Mouse (Mus musculus) WW6 (cell line): ENCODE data around the gene Hbq1a.

ENCODE experiments used
- DNase-seq: peaks from one replicate; pipeline ENCODE4 v3.0.0-alpha.2; 2013; ENCODE audit warnings: low read depth, low spot score

Hbq1a gene

DNA sequence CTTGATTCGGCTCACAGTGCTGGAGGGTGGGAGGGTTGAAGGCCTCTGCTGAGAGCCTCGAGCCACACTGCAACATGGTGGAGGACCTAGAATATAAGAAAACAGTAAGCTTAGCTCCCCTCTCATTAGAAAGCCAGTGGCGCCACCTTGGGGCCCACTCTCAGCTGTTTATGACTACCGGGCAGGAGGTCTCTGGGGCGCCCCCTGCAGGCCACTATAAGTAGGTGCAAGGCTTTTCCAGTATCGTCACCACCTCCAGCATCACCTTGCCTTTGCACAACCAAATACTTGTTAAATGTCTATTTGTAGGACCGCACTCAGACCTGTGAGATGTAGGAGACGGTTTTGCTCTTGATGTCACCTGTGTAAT is 21.3 kb downstream of the Hbq1a start:
- DNase-seq, result peak; percentile 68

DNA sequence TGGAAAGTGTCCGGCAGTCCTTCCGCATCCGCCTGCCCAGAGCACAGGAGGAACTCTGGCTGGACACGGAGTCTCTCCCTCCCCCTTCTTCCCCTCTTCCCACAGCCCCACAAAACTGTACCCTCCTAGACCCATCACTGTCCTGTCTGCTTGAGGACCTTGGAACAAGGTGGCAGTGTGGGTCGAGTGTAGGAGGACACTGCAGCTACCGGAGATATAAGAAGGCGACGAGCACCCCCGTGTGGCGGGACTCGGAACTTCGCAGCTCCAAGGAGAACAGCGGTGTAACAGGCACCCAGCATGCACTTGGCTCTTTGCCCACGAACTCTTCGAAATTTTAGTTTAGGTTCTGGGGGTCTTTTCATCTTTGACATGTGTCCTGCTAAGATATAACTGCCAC is 24.7 kb downstream of the Hbq1a start:
- DNase-seq, result peak; percentile 79

GRCm38 (mm10) chr11:32331075-32331474 is 31.2 kb downstream of the Hbq1a start:
- no peak for DNase-seq

- no peak for DNase-seq
Observed at GRCm38 (mm10) chr11:32331861-32332260, 32.0 kb downstream of the Hbq1a start.

DNA sequence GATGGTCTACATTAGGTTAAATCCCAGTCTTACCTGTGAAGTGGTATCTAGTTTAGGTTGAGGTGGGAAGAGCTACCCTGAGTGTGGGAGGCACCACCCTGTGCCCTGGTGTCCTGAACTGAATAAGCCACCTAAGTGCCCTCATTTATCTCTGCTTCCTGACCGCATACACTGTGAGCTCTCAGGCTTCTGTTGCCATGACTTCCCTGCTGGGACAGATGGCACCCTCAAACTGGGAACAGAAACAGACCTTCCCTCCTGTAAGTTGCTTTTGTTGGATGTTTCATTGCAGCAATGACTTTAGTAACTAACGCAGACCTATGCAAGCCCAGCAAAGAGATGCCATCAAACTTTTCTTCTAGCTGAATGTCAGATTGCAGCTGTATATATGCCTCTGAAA is 33.4 kb downstream of the Hbq1a start:
- no peak for DNase-seq

DNA sequence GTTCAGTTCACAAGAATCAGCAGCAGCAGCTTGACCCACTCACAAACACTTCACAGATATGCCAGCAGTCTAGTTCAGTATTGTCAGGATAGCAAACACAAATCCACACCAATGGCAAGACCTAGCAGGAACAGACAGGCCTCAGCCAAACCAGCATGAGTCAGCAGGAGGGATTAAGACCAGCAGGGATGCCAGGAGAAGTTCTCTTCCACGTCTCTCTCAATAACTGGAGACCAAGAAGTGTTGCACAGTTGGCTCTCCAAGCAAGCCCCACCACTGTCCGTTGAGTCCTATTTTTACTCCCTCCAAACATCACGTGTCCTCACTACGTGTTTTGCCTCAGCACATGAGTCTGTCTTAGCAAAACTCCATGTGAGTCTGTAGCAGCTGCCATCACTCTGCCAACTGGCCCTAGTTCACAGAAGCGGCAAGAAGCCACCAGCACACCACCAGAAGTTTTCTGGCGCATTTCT is 36.6 kb downstream of the Hbq1a start:
- DNase-seq, result no peak

DNA sequence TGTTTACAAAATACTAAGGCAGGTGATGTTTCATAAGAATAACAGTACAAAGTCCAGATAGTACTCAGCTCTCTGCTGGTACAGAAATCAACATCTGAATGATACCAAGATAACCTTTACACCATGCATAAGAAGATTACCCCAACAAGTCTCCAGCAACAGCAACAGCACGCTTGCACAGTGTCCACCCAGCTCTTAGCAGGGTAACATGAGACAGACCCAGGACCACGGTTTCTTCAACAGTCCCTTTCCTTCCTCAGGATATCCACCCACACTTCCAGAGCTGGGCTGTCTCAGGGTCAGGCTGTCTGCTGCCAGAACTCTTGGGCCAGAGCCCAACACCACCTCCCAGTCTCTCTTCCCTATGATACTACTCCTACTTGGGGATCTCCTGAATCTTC is 39.3 kb downstream of the Hbq1a start:
- no peak for DNase-seq

- DNase-seq, result peak; percentile 65
Observed at GRCm38 (mm10) chr11:32340476-32341473, 40.9 kb downstream of the Hbq1a start.

DNA sequence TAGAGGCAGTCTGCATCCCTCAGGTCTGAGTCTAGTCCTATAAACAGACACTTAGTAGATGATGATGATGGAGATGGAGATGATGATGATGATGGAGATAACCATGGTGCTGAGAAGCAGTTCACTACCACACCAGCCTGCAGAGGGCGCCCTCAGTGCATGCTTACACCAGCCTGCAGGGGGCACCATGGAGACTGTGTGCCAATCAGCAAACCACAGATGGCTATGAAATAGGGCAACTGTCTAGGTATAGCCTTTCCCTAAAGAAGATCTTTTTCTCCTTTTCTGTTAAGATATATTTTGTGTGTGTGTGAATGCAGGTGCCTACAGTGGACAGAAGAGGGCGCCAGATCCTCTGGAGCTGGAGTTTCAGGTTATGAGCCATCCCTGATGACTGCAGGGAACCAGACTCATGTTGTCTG is 42.9 kb downstream of the Hbq1a start:
- DNase-seq, result no peak

DNA sequence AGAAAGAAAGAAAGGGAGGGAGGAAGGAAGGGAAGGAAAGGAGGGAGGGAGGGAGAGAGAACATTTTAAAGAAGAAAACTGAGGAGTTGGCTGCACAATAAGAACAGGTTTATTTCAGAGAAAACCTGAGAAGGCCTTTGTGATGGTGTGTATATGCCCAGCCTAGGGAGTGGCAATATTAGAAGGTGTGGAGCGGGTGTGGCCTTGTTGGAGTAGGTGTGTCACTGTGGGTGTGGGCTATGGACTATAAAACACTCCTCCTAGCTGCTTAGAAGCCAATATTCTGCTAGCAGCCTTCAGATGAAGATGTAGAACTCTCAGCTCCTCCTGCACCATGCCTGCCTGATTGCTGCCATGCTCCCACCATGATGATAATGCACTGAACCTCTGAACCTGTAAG is 43.5 kb downstream of the Hbq1a start:
- no peak for DNase-seq

GRCm38 (mm10) chr11:32345504-32346297 is 45.8 kb downstream of the Hbq1a start:
- DNase-seq, result no peak

DNA sequence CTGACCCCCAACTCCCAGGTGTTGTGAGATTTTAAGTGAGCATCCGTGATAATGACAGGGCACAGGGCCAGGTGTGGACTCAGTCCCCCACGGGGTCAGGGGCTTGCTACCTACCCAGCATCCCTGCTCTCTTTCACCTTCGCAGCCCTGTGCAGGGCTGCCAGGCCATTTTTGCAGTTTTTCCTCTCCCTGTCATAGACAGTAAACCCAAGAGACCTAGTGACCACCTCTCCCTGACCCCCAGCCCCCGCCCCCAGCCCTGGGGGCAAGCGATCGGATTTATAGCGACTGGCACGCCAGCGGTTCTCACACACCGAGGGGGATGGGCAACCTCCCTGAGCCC is 47.4 kb downstream of the Hbq1a start:
- no peak for DNase-seq

- DNase-seq, result no peak
Observed at GRCm38 (mm10) chr11:32347607-32348432, 48.0 kb downstream of the Hbq1a start, which contains the start of gene Sh3pxd2b. TSS of gene Sh3pxd2b (plus strand) at chr11:32347820.

- no peak for DNase-seq
Observed at GRCm38 (mm10) chr11:32348433-32349283, 48.8 kb downstream of the Hbq1a start.

DNA sequence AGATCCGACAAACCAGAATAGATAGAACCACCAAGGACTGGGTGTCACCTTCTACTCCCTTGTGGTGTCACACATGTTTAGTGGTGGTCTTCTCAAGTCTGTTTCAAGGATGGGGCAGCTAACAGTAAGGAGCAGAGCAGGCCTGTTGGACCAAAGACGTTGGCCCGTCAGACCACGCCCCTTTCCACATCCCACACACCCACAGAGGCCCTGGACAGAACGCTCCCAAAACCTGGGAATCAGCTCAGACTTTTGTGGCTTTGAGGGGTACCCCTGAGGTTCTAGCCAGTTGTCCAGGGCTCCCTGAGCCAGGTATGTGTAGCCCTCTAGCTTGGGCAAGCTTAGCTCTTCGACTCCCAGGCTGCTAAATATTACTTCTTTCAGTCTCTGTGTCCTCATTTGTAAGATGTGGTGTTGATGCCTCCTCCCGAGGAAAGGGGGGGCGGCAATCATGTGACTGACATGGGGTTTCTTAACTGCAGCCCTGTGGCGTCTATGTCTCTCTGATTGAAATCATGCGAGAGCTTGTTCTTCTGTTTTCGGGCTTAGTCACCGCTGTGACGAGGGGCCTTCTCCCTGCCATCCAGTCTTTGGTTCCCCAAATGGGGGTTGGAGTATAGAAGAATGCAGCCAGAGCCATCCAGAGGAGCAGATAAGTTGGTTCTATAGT is 49.5 kb downstream of the Hbq1a start:
- no peak for DNase-seq
